Mouse (Mus musculus) hindbrain, embryonic 16.5 days (tissue): ENCODE measurements around the gene Isoc2a. TPM values are rescaled to one million over a fixed set of nuclear protein-coding genes. Genes with fewer than 3 reads are reported as not detected.

ENCODE experiments used
- ATAC-seq: fragments of 200-750 bp; cut with Nextera tagmentation; 2 replicates; pipeline ENCODE4 v1.8.0; 2017; ENCODE audit warnings: moderate TSS enrichment, moderate library complexity
- H3K27ac ChIP-seq: fragments of 300-500 bp; sonication (generic); 2 replicates; pipeline ENCODE4 v1.5.1; 2014; ENCODE audit warnings: low read depth, mild to moderate bottlenecking, control low read depth, low read length, moderate library complexity
- H3K27me3 ChIP-seq: fragments of 300-500 bp; sonication (generic); replicated peaks from 2 replicates; pipeline ENCODE4 v1.6.1; 2014; ENCODE audit warnings: low read length; ENCODE audit not compliant: control insufficient read depth, insufficient read depth
- H3K36me3 ChIP-seq: fragments of 300-500 bp; sonication (generic); 2 replicates; pipeline ENCODE4 v1.6.1; 2014; ENCODE audit warnings: mild to moderate bottlenecking, low read length, moderate library complexity, mixed read lengths; ENCODE audit not compliant: control insufficient read depth, insufficient read depth
- H3K4me1 ChIP-seq: fragments of 300-500 bp; sonication (generic); 2 replicates; pipeline ENCODE4 v1.6.1; 2014; ENCODE audit warnings: low read depth, low read length; ENCODE audit not compliant: control insufficient read depth, insufficient read depth
- H3K4me2 ChIP-seq: fragments of 300-500 bp; sonication (generic); 2 replicates; pipeline ENCODE4 v1.6.1; 2014; ENCODE audit warnings: mild to moderate bottlenecking, low read length, control low read depth, moderate library complexity
- H3K4me3 ChIP-seq: fragments of 300-500 bp; sonication (generic); 2 replicates; pipeline ENCODE4 v1.5.1; 2014; ENCODE audit warnings: mild to moderate bottlenecking, low read length, control low read depth, moderate library complexity
- H3K9ac ChIP-seq: fragments of 300-500 bp; sonication (generic); 2 replicates; pipeline ENCODE4 v1.6.1; 2014; ENCODE audit warnings: low read depth, mild to moderate bottlenecking, control low read depth, low read length, moderate library complexity
- H3K9me3 ChIP-seq: fragments of 300-500 bp; sonication (generic); 2 replicates; pipeline ENCODE4 v1.6.1; 2014; ENCODE audit warnings: mild to moderate bottlenecking, low read length, moderate library complexity; ENCODE audit not compliant: control insufficient read depth
- WGBS: fragments of 180-500 bp; shearing (Covaris S2); extraction: QIAGEN DNeasy Blood & Tissue Kit; methylation state at CpG from one replicate; pipeline ENCODE4 v1.1.7; 2014; 5-methylcytosine and 5-hydroxymethylcytosine counted together
- polyA plus RNA-seq: library from polyadenylated mRNA; unstranded; fragments of >200 nt; fragmentation: Nextera tagmentation; extraction: Ambion mirVana; gene quantifications from 2 replicates; pipeline ENCODE4 v1.2.1, GENCODE M21; 2015

Isoc2a gene
- polyA plus RNA-seq, 1 experiment from 2014 or later = 0.93 TPM

- Histone ChIP-seq H3K27me3 (no peaks in the 10 kb centered on the region), H3K4me1 (no peaks in the 10 kb centered on the region; the same call in 1 of the 2 replicates), H3K27ac (no peak overlapping the region), H3K36me3 (no peaks in the 10 kb centered on the region), H3K4me2 (no peak overlapping the region), H3K9ac (no peak overlapping the region), H3K4me3 (no peak overlapping the region), H3K9me3 (no peaks in the 10 kb centered on the region)
- 22% methylated on average over 9 of the region's 9 CpGs for WGBS
- peak; percentile 72; the same call in 1 of the 2 replicates for ATAC-seq
Measured at GRCm38 (mm10) chr7:4940068-4940479, 63.1 kb downstream of the Isoc2a start.

- Histone ChIP-seq H3K9ac (no peak overlapping the region), H3K4me1 (no peaks in the 10 kb centered on the region; the same call in 1 of the 2 replicates), H3K27me3 (no peaks in the 10 kb centered on the region), H3K27ac (no peak overlapping the region), H3K4me2 (no peak overlapping the region), H3K36me3 (no peaks in the 10 kb centered on the region), H3K9me3 (no peaks in the 10 kb centered on the region), H3K4me3 (no peak overlapping the region)
- 59% methylated on average over 5 of the region's 5 CpGs for WGBS
- 0 out of 2 replicates have a peak, but pooled peaks have one; percentile 7 for ATAC-seq
Measured at GRCm38 (mm10) chr7:4942673-4943072, 65.7 kb downstream of the Isoc2a start.

GRCm38 (mm10) chr7:4943223-4943815 lies 66.4 kb downstream of the Isoc2a start:
- peak; percentile 78 for ATAC-seq
- Histone ChIP-seq H3K36me3 (no peaks in the 10 kb centered on the region), H3K27me3 (no peaks in the 10 kb centered on the region), H3K4me3 (peak overlapping the region; percentile 38), H3K4me1 (no peaks in the 10 kb centered on the region; the same call in 1 of the 2 replicates), H3K27ac (no peak overlapping the region), H3K9ac (no peak overlapping the region), H3K9me3 (no peaks in the 10 kb centered on the region), H3K4me2 (peak overlapping the region; percentile 54)
- 19% methylated on average over 15 of the region's 15 CpGs for WGBS

Other genes with a start within 250 kb of the Isoc2a start
- gene Tmem86b, start 245.7 kb upstream of the Isoc2a start, polyA plus RNA-seq = 1.9 and 2.0 TPM in 2 replicates
- 4.3 and 6.2 TPM in 2 replicates for gene Ppp6r1, start 218.1 kb upstream of the Isoc2a start, polyA plus RNA-seq
- 175 and 188 TPM in 2 replicates for gene Hspbp1, start 192.1 kb upstream of the Isoc2a start, polyA plus RNA-seq
- 6.8 and 7.1 TPM in 2 replicates for gene Brsk1, start 186.5 kb upstream of the Isoc2a start, polyA plus RNA-seq
- 0.12 and 0.18 TPM in 2 replicates for gene Tmem150b, start 151.9 kb upstream of the Isoc2a start, polyA plus RNA-seq
- 47.4 and 57.4 TPM in 2 replicates for gene Kmt5c, start 137.0 kb upstream of the Isoc2a start, polyA plus RNA-seq
- gene Cox6b2, start 124.1 kb upstream of the Isoc2a start, polyA plus RNA-seq = 23.1 and 29.7 TPM in 2 replicates
- gene Fam71e2, start 105.9 kb upstream of the Isoc2a start, polyA plus RNA-seq = not detected in 2 replicates
- 0.95 and 1.3 TPM in 2 replicates for gene Il11, start 94.3 kb upstream of the Isoc2a start, polyA plus RNA-seq
- 0.68 TPM in 1 of 2 replicates, not detected in the other for gene Tmem190, start 94.2 kb upstream of the Isoc2a start, polyA plus RNA-seq
- gene Tmem238, start 87.5 kb upstream of the Isoc2a start, polyA plus RNA-seq = 6.8 and 9.2 TPM in 2 replicates
- gene Rpl28, start 84.3 kb upstream of the Isoc2a start, polyA plus RNA-seq = 206 and 212 TPM in 2 replicates
- 250 and 253 TPM in 2 replicates for gene Ube2s, start 64.6 kb upstream of the Isoc2a start, polyA plus RNA-seq
- 9.9 and 10.0 TPM in 2 replicates for gene Shisa7, start 32.5 kb upstream of the Isoc2a start, polyA plus RNA-seq
- gene Isoc2b, start 6.9 kb upstream of the Isoc2a start, polyA plus RNA-seq = 4.2 and 4.6 TPM in 2 replicates
- gene Gm36210, start 29.4 kb downstream of the Isoc2a start, polyA plus RNA-seq = 0.48 and 0.52 TPM in 2 replicates
- gene Zfp628, start 38.1 kb downstream of the Isoc2a start, polyA plus RNA-seq = 3.2 and 4.2 TPM in 2 replicates
- 35.2 and 39.3 TPM in 2 replicates for gene Nat14, start 44.9 kb downstream of the Isoc2a start, polyA plus RNA-seq
- 1.1 and 2.4 TPM in 2 replicates for gene Ssc5d, start 48.6 kb downstream of the Isoc2a start, polyA plus RNA-seq
- 0.14 TPM in 1 of 2 replicates, not detected in the other for gene Sbk2, start 87.3 kb downstream of the Isoc2a start, polyA plus RNA-seq
- 0.70 and 0.71 TPM in 2 replicates for gene Sbk3, start 94.0 kb downstream of the Isoc2a start, polyA plus RNA-seq
- gene Zfp579, start 119.0 kb downstream of the Isoc2a start, polyA plus RNA-seq = 49.2 and 53.5 TPM in 2 replicates
- gene Zfp524, start 137.3 kb downstream of the Isoc2a start, polyA plus RNA-seq = 8.0 and 9.3 TPM in 2 replicates
- gene Fiz1, start 137.5 kb downstream of the Isoc2a start, polyA plus RNA-seq = 28.8 and 34.4 TPM in 2 replicates
- gene Gm44973, start 138.3 kb downstream of the Isoc2a start, polyA plus RNA-seq = 0.18 and 1.2 TPM in 2 replicates
- 5.8 and 6.9 TPM in 2 replicates for gene Zfp865, start 143.2 kb downstream of the Isoc2a start, polyA plus RNA-seq
- 67.3 and 74.5 TPM in 2 replicates for gene Ccdc106, start 143.4 kb downstream of the Isoc2a start, polyA plus RNA-seq
- gene 4632433K11Rik, start 157.0 kb downstream of the Isoc2a start, polyA plus RNA-seq = not detected in 2 replicates
- 9.7 and 10.2 TPM in 2 replicates for gene Zfp784, start 161.3 kb downstream of the Isoc2a start, polyA plus RNA-seq
- 103 and 108 TPM in 2 replicates for gene Zfp580, start 174.4 kb downstream of the Isoc2a start, polyA plus RNA-seq
- gene U2af2, start 185.0 kb downstream of the Isoc2a start, polyA plus RNA-seq = 91.8 and 103 TPM in 2 replicates
- 115 and 124 TPM in 2 replicates for gene Epn1, start 203.1 kb downstream of the Isoc2a start, polyA plus RNA-seq
- gene Rfpl4, start 239.8 kb downstream of the Isoc2a start, polyA plus RNA-seq = not detected in 2 replicates
- gene Rasl2-9, start 248.8 kb downstream of the Isoc2a start, polyA plus RNA-seq = 0.67 and 0.95 TPM in 2 replicates